Mouse (Mus musculus) forebrain, postnatal 0 days (tissue): ENCODE measurements around the gene Arid2. TPM values are rescaled to one million over a fixed set of nuclear protein-coding genes. Genes with fewer than 3 reads are reported as not detected.

ENCODE experiments used
- ATAC-seq: fragments of 200-750 bp; cut with Nextera tagmentation; 2 replicates; pipeline ENCODE4 v1.8.0; 2017; ENCODE audit warnings: mild to moderate bottlenecking, moderate library complexity
- DNase-seq: peaks from one replicate; pipeline ENCODE4 v3.0.0-alpha.2; 2015
- H3K27ac ChIP-seq: fragments of 300-500 bp; sonication (generic); 2 replicates; pipeline ENCODE4 v1.5.1; 2014; ENCODE audit warnings: low read depth, mild to moderate bottlenecking, antibody characterized with exemption, low read length, moderate library complexity, mixed read lengths
- H3K27me3 ChIP-seq: fragments of 300-500 bp; sonication (generic); 2 replicates; pipeline ENCODE4 v1.6.1; 2014; ENCODE audit warnings: mild to moderate bottlenecking, low read length, mixed read lengths; ENCODE audit not compliant: insufficient read depth
- H3K36me3 ChIP-seq: fragments of 300-500 bp; sonication (generic); 2 replicates; pipeline ENCODE4 v1.6.1; 2014; ENCODE audit warnings: mild to moderate bottlenecking, moderate library complexity; ENCODE audit not compliant: insufficient read depth
- H3K4me1 ChIP-seq: fragments of 300-500 bp; sonication (generic); 2 replicates; pipeline ENCODE4 v1.6.1; 2014; ENCODE audit warnings: antibody characterized with exemption; ENCODE audit not compliant: insufficient read depth
- H3K4me2 ChIP-seq: fragments of 300-500 bp; sonication (generic); 2 replicates; pipeline ENCODE4 v1.6.1; 2014; ENCODE audit warnings: low read depth, mild to moderate bottlenecking, moderate library complexity
- H3K4me3 ChIP-seq: fragments of 300-500 bp; sonication (generic); 2 replicates; pipeline ENCODE4 v1.5.1; 2014; ENCODE audit warnings: low read depth, low read length, mixed read lengths
- H3K9ac ChIP-seq: fragments of 300-500 bp; sonication (generic); 2 replicates; pipeline ENCODE4 v1.6.1; 2014; ENCODE audit warnings: mild to moderate bottlenecking
- H3K9me3 ChIP-seq: fragments of 300-500 bp; sonication (generic); 2 replicates; pipeline ENCODE4 v1.6.1; 2016; ENCODE audit warnings: low read length
- CTCF ChIP-seq: sonication (generic); IDR thresholded peaks from 2 replicates; pipeline ENCODE4 v1.5.1; 2016; ENCODE audit warnings: antibody characterized with exemption, control low read depth, low read depth
- WGBS: fragments of 180-500 bp; shearing (Covaris S2); extraction: QIAGEN DNeasy Blood & Tissue Kit; methylation state at CpG from one replicate; pipeline ENCODE4 v1.1.7; 2014; 5-methylcytosine and 5-hydroxymethylcytosine counted together
- polyA plus RNA-seq: library from polyadenylated mRNA; unstranded; fragments of >200 nt; fragmentation: Nextera tagmentation; extraction: Ambion mirVana; gene quantifications from 2 replicates; pipeline ENCODE4 v1.2.1, GENCODE M21; 2015
- total RNA-seq: library from RNA; depleted of rRNA; stranded (reverse); fragments of >200 nt; gene quantifications from 2 replicates; pipeline ENCODE4 v1.2.3, GENCODE M21; 2014

Gene Arid2
- total and polyA plus RNA-seq, 2 experiments from 2014 or later, result 10.7 to 49.9 TPM

DNA sequence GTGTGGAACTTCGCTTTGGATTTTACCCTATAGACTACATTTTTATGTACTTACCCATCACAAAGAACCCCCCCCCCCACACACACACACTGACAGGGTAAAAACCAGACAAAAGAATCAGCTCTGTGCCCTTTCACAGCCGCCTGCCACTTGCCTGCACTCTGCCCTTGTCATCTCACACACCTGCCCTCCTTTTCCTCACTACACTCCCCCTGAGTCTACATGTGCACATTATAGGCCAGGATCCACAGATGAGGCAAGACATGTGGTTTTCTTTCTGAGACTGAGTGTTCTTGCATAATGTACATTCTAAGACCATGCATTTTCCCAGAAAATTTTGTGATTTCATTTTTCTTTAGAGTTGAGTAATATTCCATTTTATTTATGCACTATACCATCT is 12.1 kb upstream of the Arid2 start:
- no peaks in the 10 kb centered on the region for H3K4me1 ChIP-seq
- H3K9me3 ChIP-seq, result no peaks in the 10 kb centered on the region
- no peak overlapping the region for H3K27ac ChIP-seq
- TF ChIP-seq CTCF, result no peak
- peaks cover 16% of the 10 kb centered on the region for H3K36me3 ChIP-seq
- no peak overlapping the region for H3K4me3 ChIP-seq
- no peak overlapping the region for H3K4me2 ChIP-seq
- no peaks in the 10 kb centered on the region for H3K27me3 ChIP-seq
- WGBS, result 73% methylated on average over 2 of the region's 2 CpGs
- ATAC-seq (no peak), DNase-seq (no peak)
- H3K9ac ChIP-seq, result no peak overlapping the region

- Histone ChIP-seq H3K4me3 (no peak overlapping the region), H3K4me2 (no peak overlapping the region), H3K9ac (no peak overlapping the region), H3K4me1 (no peaks in the 10 kb centered on the region), H3K27ac (no peak overlapping the region), H3K27me3 (no peaks in the 10 kb centered on the region), H3K9me3 (no peaks in the 10 kb centered on the region), H3K36me3 (peaks cover 16% of the 10 kb centered on the region)
- ATAC-seq (no peak), DNase-seq (no peak)
- TF ChIP-seq CTCF, result no peak
- WGBS, result 88% methylated on average over 9 of the region's 9 CpGs
Measured at GRCm38 (mm10) chr15:96275810-96276493, 11.4 kb upstream of the Arid2 start.

DNA sequence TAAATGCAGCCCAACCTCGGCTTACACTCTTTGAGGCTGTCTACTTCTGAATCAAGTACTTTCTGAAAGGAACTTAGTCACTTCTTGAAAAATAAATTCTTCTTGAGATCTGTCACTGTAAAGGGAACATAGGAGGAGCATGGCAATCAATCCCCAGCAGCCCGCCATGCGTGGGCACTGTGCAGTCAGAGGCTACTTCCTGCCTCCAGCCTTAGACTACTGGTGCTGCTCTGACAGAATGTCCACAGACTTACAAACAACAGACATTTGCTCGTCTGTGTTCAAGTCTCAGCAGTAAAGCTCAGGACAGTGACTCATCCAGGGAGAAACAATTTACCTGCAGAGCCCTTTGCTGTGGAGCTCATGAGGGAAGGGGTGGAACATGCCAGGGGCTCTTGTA is 10.3 kb upstream of the Arid2 start:
- no peaks in the 10 kb centered on the region for H3K9me3 ChIP-seq
- no peaks in the 10 kb centered on the region for H3K27me3 ChIP-seq
- no peak for TF ChIP-seq CTCF
- no peak overlapping the region for H3K27ac ChIP-seq
- H3K9ac ChIP-seq, result no peak overlapping the region
- no peaks in the 10 kb centered on the region for H3K4me1 ChIP-seq
- ATAC-seq (no peak), DNase-seq (no peak)
- WGBS, result 79% methylated on average over 4 of the region's 4 CpGs
- H3K36me3 ChIP-seq, result peaks cover 16% of the 10 kb centered on the region
- no peak overlapping the region for H3K4me3 ChIP-seq
- H3K4me2 ChIP-seq, result no peak overlapping the region

- H3K4me1 ChIP-seq, result peaks cover 7% of the 10 kb centered on the region; the same call in 1 of the 2 replicates
- TF ChIP-seq CTCF, result no peak
- peak overlapping the region; percentile 97; the same call in 1 of the 2 replicates for H3K4me3 ChIP-seq
- no peak overlapping the region for H3K9ac ChIP-seq
- peaks cover 16% of the 10 kb centered on the region for H3K36me3 ChIP-seq
- 82% methylated on average over 5 of the region's 5 CpGs for WGBS
- no peaks in the 10 kb centered on the region for H3K9me3 ChIP-seq
- H3K27me3 ChIP-seq, result no peaks in the 10 kb centered on the region
- no peak overlapping the region for H3K27ac ChIP-seq
- ATAC-seq, result no peak
- peak overlapping the region; percentile 78 for H3K4me2 ChIP-seq
- DNase-seq, result no peak
Measured at GRCm38 (mm10) chr15:96281236-96281635, 6.1 kb upstream of the Arid2 start.

DNA sequence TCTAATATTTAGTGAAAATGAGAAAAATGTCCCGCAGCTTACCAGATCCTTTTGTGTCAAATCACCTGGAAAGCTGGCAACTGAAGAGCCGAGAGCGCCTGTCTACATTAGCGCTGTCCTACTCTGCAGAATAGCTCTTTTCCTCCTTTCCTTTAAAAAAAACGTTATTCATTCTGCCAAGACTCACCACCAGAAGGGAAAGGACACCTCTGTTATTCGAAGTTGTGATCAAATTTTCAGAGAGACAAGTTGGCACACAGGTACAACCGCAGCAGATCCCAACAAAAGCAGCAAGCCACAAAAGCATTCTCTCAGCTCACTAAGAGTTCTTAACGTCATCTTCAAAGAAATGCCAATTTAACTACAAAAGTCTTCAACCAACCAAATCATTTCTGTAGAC is 4.2 kb upstream of the Arid2 start:
- 17% methylated on average over 8 of the region's 8 CpGs for WGBS
- Histone ChIP-seq H3K36me3 (peaks cover 8% of the 10 kb centered on the region), H3K4me2 (peak overlapping the region; percentile 78), H3K27ac (no peak overlapping the region), H3K9me3 (no peaks in the 10 kb centered on the region), H3K9ac (peak overlapping the region; percentile 26), H3K27me3 (no peaks in the 10 kb centered on the region), H3K4me1 (peaks cover 7% of the 10 kb centered on the region; the same call in 1 of the 2 replicates), H3K4me3 (peak overlapping the region; percentile 97)
- peak; percentile 48 for DNase-seq
- no peak for ATAC-seq
- no peak for TF ChIP-seq CTCF

DNA sequence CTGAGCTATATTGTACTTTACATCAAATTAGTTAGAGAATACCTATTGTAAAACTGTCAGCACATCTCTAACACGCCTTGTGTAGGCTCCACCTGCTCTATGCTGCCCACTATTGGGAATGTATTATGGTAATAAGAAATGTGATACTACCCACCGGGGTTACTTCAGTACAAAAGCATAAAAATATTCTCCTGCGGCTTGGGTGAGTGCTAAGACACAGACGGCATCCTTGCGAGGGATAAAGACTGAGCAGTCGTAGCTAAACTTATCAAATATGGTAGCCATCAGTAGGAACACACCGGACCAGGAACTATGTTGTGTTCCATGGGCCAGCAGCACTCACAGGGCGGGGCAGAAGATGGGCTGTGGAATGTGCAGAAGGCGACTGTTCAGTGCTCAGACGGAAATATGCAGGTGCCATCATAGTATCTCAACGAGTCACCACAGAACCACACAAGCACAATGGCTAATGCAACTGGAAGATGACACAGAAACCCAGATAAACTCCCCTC is 3.3 kb upstream of the Arid2 start:
- WGBS, result 3% methylated on average over 11 of the region's 11 CpGs
- peak; percentile 64 for DNase-seq
- peak overlapping the region; percentile 97 for H3K4me3 ChIP-seq

GRCm38 (mm10) chr15:96284711-96285322 is 2.5 kb upstream of the Arid2 start:
- no peak for TF ChIP-seq CTCF
- WGBS, result 1% methylated on average over 64 of the region's 67 CpGs
- Histone ChIP-seq H3K9me3 (no peaks in the 10 kb centered on the region), H3K4me3 (peak overlapping the region; percentile 97), H3K9ac (peak overlapping the region; percentile 93), H3K27ac (peak overlapping the region; percentile 100), H3K4me1 (peaks cover 15% of the 10 kb centered on the region; the same call in 1 of the 2 replicates), H3K27me3 (no peaks in the 10 kb centered on the region), H3K4me2 (peak overlapping the region; percentile 78), H3K36me3 (no peaks in the 10 kb centered on the region)
- ATAC-seq (peak; percentile 0), DNase-seq (peak; percentile 66)

More for the DNA sequence above, 3.3 kb upstream of the Arid2 start:
- Histone ChIP-seq H3K27ac (peak overlapping the region; percentile 100), H3K27me3 (no peaks in the 10 kb centered on the region), H3K4me2 (peak overlapping the region; percentile 78), H3K36me3 (peaks cover 2% of the 10 kb centered on the region), H3K4me1 (peaks cover 11% of the 10 kb centered on the region; the same call in 1 of the 2 replicates), H3K9ac (peak overlapping the region; percentile 93), H3K9me3 (no peaks in the 10 kb centered on the region)
- peak; percentile 53 for TF ChIP-seq CTCF
- ATAC-seq, result no peak
